Mouse (Mus musculus) heart, adult 18-20 months (tissue): Measurements from ENCODE around the gene Lnx2. TPM values are rescaled to one million over a fixed set of nuclear protein-coding genes. Genes with fewer than 3 reads are reported as not detected.
A peak's percentile ranks its signal among the peaks of the same experiment; 100 is the strongest.

Experiments
- DNase-seq, 2 experiments: peaks; one replicate each; pipeline ENCODE4 v3.0.0; 2021 to 2022; ENCODE audit warnings: mixed read lengths in 1 of 2
- total RNA-seq, 2 experiments: library from RNA; stranded (reverse); gene quantifications; 2 replicates each; pipeline ENCODE4 v1.2.3; 2021

Gene Lnx2
- total RNA-seq, 2 experiments from 2014 or later, result 12.3 to 13.1 TPM

DNA sequence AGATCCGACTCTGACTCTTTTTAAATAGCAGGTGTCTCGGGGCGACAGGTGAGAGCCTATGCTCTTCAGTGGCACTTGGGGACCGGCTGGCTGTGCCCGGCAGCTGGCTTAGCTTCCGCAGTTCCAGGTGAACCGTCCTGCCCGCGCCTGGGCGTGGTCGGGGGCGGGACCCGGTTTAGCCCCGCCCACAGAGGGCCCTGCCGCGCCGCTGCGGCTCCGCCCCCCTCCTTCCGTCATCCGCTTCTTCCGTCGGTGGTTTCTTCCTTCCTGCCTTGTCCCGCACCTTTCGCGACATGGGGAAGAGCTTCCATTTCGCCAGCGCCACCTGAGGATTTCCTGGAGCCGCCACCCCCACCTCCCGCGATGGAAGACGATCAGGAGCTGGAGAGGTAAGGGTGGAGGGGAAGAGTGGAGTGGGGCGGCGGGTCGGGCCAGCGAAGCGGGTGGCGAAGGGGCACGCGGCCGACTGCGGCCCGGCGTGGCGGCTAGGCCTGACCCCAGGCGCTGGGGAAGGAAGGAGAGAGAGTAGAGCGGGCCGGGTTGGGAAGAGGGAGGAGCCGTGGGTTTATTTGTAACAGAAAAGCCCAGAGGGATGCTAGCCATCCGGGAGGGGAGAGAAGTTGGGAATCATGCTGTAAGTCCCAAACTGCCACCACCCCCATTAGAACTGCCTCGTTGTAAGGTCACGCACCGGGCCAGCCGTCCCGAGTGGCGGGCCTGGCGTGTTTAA, 1.1 kb upstream of the Lnx2 start:
- DNase-seq, result peak; percentile 93 to 94

DNA sequence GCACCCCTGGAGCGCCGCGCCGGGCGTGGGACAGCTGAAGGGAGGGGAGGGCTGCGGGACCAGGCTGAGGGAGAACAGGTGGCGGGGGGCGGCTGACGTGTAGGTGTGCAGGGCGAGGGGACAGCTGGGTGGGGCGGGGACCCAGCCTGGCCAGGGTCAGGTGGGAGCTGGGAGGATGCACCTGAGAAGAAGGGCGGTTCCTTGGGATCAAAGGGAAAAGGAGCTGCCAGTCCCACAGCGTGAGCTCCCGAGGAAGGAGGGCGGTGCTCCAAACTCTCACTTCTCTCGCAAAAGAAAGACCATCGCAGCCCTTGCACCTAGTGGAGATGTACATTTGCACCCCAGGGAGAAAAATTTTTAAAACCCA, 396 bp upstream of the Lnx2 start, which contains the start of gene Polr1d:
Gene Polr1d (plus strand): TSS at position 252 of the 367 bp plus-strand sequence.
- no peak for DNase-seq

DNA sequence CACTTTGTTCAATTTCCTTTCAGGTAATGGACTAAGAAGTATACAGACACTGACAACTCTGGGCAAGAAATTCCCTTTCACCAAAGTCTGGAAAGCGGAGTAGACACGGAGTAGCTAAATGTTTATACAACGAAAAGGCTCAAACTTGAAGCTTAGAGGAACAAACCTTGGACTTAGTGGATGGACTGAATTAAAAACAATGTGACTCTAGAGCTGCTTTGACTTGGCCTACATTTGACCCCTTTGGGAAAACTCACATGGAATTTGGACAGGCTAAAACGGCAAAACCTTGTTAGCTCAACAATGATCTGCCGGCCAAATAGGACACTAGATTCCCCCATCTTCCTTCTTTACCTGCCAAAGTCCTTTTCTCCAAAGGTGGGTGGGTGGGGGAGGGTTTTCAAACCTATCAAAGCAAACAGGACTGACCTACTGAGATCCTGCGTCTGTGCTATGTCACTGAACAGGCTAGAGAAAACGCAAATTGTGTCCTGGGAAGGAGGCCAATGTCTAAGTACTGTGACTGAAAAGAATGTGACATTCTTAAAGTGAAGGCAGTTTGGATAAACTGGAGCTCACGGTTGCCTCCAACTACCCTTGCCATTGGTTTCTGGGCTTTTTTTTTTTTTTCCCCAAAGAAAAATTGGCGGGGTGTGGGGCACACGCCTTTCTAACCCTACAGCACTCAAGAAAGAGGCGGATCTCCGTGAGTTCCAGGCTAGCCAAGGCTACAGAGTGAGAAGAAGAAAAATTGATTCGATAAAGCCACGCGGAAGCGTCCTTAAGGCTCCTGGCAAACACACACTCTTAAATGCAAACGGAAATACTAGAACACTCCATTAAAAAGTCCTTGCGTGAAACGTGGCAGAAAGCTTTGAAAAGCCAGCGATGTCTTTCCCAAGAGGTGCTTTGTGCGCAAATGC, 1.0 kb downstream of the Lnx2 start:
- peak; percentile 70 to 72 for DNase-seq

DNA sequence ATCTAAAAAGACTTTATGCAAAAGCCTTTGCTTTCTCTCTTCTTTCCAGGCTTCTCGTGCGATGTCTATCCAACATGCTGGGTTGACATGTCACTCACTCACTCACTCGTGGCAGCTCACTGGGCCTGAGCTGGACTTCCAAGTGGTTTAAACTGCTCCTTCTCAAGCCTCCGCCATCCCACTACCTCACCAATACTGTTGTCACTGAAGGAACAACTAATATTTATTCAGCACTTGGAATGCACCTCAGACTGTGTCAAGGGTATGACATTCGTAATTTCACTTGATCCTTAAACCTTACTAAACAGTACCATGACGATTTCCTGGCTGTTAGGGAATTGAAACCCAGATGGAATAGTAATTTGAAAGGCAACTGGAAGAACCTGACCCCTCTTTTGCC, 2.6 kb downstream of the Lnx2 start:
- no peak for DNase-seq

DNA sequence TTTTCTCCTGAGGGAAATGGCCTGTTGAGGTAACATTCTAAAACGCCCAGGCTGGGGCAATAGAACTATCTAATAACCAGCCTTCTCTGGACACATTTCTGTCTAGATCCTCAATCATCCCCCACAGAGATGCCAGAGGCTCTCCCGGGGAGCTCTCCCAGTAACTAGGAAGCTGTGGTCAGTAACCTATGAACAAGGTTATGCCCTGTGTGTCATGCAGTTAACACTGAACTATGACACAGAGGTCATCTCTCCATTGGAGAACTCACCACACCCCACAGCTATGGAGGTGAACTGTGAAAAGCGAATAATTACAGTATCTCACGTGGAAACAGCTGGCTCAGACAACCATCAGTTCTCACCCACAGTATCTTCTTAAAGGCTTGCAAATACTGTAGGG, 4.5 kb downstream of the Lnx2 start:
- DNase-seq, result no peak

DNA sequence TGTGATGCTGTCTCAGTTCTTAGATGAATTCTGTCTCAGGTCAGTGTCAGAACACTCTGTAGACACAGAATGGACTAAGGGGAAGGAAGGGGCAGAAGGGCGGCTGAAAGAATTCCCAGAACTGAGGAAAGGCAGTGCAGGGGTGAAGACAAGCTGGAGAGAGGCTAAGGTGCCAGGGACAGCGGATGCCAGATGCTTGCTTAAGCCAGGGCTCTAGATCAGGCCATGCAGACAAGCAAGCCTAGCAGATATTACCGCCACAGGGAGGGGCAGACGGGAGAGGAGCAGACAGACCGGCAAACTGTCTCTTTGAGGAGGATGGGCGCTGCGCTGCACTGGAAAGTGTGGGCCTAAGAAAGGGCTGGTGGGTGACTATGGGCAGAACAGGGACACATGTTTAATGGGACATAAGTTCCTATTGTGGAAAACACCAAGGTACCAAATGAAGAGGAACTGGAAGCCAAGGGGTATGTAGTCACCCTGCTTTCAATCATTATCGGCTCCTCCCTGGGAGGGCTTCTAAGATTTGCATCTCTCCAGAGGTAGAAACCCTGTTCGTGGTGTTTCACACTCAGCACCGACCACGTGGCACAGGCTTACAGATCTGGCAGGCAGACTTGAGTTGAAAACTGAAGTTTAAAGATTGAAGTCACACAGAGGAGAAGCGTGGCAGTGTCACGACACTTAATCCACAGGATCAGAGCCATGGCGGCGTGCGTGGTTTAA, 5.4 kb downstream of the Lnx2 start:
- DNase-seq, result no peak

DNA sequence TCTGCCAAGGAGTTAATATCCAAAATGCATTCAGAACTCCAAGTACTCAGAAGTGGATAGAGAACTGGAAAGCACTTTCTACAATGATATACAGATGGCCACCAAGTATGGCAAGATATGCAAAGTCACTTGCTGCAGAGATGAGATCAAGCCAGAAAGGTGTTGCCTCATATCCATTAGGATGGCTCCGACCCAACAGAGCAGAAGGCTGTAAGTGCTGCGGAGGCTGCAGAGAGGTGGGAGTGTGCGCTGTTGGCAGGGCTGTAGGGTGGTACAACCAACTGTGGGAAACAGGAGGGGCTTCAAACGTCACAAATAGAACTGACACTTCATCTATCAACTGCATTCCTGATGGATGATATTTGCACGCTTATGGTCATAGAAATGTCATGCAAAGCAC, 7.5 kb downstream of the Lnx2 start:
- no peak for DNase-seq

DNA sequence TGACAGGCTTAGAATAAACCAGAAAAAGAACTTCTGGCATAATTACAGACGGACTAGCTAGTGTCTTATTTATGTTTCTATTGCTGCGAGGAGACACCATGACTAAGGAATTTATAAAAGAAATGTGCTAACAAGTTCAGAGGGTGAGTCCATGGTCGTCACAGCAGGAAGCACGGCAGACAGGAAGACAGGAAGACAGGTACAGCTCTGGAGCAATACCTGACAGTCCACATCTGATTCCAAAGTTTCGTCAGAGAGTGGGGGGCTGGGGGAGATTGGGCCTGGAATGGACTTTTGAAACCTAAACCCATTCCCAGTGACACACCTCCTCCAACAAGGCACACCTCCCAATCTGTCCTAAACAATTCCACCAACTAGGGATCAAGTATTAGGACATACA, 9.4 kb downstream of the Lnx2 start:
- no peak for DNase-seq

DNA sequence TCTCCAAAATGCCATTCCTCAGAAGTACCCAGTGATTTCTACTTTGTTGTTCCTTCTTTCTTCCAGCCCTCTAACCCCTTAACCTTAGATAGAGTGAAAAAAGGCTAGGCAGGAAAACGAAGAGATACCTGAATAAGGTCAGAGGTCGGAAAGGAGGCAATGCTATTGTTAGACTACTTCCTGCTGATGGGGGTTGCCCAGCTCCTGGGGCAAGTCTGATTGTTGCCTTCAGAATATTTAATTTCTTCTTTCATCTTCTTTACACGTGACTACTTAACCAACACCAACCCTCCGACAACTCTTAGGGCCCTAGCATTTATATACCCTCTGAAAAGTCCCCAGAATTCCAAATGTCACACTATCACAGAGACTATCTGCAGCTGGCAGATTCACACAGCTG, 10.3 kb downstream of the Lnx2 start:
- no peak for DNase-seq

DNA sequence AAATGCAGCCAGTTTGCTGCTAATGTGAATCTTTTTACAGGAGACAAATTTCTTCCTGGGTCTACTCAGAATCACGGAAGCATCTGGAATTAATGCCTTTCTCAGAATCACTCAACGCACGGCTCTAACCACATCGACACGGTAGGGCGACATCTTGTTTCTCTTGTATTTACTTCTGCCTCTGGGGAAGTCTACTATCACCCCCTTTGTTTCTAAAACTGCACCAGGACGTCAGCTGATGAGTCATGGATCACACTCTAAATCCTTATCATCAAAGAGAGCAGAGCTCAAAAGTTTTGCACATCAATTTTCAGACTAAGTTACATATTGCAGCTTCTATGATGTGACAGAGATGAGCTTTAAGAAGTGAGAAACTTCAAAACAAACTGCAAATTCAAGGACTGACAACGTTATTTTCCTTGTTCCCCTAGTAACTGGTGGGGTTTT, 13.1 kb downstream of the Lnx2 start:
- DNase-seq, result peak; percentile 49 to 52

DNA sequence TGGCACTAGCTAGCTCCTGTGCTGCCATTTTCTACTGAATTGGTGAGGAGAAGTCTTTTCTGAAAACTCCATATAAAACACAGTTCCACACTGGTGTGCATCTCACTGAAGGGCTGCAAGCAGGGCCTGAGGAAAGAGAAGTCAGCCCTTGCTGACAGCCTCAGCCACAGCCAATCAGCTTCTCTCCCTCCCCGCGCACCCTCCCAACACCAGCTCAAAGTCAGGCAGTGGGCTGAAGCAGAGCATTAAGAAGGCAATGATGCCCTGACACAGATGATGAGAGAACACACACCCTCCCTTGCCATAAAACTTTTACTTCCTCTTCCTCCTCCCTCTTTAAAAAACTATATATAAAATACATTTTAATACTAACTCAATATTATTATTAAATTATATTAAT, 16.4 kb downstream of the Lnx2 start:
- DNase-seq, result no peak

DNA sequence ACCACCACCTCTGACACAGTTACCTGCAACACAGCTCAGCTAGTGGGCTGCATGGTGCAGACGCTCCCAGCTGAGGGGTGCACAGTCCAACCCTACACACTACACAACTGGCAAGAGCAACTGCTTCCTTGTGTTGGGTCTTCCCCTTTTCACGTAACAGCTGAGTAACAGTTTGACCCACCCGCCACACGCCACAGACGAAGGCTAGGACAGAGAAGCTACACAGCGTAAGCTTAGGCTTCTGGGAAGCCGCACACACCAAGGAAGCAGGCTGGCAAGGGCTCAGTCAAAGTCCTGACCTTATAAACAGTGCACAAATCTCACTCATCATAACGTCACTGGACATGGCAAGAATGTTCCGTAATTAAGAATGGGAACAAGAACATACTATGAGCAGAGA, 17.1 kb downstream of the Lnx2 start:
- DNase-seq, result no peak

DNA sequence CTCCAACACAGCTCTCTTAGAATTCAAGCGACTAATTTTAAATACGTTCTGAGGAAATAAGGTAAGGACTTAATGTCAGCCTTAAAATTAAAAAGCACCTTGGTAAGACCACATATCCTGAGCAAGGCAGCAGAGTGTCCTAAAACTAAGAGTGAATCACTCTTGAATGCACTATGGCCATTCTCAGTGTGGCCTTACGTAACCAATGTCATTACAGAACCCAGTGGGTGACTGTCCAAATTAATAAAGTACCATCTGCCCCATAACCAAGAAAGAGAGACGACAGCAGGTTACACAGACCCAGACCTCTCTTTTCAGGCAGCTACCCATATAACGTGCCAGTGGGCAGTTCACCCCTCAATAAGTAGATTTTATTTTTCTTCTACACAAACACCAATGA, 17.7 kb downstream of the Lnx2 start:
- DNase-seq, result no peak

DNA sequence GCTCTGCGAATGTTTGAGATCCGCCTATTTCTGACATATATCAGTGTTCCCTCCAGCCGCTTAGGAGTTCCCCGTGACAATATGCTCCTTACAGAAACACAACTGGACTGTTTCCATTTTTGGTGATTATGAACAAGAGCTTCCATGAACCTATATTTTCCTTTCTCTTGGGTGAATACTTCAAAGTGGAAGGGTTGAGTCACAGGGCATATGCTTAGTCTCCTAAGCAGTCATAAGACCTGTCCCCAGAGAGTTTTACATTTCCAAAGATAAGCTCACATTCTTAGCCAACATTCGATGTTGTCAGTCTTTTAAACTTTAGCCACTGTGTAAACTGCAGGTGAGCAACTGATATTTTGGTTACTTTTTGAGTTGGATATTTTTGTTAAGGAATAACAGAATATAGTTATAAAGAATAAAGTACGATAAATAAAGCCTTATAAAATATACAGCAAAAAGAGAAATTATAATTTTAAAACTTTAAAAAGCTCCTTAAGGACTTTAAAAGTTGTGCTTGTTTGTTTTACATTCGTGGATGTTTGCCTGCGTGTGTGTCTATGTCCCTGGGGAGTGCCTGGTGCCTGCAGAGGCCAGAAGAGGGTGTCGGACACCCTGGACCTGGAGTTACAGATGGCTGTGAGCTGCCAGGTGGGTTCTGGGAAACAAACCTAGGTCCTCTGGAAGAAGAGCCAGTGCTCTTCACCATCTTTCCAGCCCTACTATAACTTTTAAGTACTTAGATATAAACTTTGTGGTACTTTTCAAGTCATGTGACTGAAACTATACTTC, 18.6 kb downstream of the Lnx2 start:
- no peak for DNase-seq

DNA sequence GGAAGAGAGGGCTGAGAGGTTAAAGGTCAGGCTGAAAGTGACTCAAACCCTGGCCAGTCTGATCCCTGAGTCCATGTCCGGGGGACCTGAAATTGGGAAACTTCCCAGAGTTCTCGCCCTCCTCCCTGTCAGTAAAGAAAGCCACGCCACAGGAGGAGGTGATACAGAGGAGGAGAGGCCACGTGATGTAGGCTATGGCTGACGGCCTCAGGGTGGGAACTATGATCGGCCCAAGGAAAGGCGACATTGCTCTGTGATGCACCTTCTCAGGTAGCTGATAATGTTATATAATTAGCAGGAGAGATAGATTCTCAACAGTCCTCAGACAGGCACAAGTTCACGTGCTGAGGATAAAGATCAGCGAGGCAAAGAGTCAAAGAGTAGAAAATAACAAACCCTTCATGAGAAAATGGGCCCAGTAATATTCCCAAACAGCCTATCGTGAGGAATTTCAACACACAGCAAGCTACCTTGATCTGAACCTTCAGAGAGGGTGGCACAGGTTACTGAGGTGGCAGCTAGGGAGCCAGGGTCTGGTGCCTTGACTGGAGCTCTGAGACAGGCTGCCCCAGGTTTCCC, 19.6 kb downstream of the Lnx2 start:
- DNase-seq, result no peak

DNA sequence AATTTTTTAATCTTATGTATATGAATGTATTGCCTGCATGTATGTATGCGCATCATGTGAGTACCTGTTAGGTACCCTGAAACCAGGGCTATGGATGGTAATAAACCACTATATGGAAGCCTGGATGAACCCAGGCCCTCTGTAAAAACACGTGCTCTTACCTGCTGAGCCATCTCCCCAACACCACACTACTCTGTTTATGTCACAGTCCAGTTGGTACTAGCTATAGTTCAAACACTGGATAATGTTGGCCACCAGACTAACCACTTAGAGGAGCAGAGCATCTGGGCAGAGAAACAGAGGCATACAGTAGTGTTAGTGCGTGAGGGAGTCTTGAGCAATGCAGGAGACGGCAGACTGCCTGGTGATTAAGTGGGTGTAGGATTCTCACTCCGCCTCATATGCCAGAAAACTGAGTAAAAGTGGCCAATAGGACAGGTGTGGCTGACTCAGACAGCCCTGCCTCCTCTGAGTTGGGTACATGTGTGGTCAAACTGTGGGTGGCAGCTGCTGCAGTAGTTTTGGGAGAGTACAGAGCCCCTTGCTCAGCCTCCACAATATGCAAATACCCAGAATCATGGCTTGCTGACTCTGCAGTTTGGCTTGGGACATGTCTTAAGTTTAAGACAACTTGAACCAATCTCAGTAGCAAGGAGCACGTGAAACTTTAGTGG, 20.7 kb downstream of the Lnx2 start:
- DNase-seq, result no peak

DNA sequence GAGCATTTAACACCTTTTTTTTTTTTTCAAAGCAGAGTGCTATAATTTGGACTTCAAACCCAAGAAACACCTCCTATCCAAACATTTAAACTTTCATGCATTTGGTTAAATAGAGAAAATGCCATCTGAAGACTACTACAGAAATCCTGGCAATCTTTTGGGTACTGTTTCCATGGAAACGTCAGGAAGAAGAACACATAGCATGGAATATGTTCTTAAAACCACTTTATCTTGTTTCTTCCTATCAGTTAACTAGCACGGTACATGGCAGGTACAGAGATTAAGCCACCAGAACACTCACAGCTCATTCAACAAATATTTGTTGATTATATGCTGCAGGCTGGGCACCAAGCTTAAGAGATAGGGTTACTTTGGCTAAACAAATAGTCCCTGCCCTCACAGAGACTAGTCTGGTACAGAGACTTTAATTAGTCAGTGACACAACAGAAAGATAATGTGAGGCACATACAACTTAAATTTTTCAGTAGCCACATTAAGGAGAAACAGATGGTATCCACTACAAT, 21.6 kb downstream of the Lnx2 start:
- no peak for DNase-seq

DNA sequence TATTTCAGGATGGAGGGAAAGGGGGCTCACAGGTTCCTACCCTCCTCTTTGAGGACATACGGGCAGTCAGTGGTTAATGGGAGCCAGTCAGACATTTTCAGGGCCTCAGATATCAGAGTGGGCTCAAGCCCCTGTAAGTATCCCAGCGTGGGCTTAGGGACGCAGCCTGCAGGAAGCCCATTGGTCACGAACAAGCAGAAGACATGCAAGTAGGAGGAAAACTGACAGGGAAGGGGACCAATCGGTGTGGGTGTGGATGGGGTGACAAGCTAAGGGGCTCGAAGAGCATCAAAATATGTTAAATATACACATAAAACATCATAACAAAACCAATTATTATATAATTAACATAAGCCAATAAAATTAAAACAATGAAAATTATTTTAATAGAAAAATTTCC, 22.1 kb downstream of the Lnx2 start:
- no peak for DNase-seq

DNA sequence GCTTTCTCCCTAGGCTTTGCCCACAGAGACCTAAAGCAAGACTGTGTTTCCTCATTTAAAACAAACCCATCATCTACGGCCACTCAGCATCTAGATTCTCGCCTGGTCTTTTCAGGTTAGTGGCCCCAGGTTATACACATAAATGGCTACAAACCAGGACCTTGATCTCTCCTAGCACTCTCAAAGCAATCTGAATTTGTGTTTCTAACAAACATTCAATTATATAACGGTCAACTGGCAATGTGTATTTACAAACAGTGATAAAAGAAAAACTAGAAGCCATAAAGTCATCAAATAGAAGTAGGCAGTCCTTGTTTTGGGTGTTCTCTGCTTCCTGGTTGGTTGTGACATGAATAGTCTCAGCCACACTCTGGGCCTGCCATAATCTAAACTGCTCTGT, 22.9 kb downstream of the Lnx2 start:
- DNase-seq, result no peak

DNA sequence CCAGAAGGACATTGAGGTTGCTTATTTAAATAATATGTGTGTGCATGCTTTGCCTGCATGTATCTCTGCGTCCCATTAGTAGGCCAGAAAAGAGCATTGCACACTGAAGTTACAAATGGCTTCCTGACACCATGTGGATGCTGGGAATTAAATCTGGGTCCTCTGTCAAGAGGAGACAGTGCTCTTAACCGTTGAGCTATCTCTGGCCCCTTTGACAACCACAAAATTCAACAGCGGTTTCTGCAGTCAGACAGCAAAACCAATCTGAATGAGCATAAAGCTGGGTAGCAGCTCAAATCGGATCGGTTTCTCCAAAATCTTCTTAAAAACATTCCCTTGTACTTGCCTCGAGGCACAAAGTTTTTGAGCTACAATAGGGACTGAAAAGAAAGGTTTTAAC, 23.3 kb downstream of the Lnx2 start:
- DNase-seq, result no peak

DNA sequence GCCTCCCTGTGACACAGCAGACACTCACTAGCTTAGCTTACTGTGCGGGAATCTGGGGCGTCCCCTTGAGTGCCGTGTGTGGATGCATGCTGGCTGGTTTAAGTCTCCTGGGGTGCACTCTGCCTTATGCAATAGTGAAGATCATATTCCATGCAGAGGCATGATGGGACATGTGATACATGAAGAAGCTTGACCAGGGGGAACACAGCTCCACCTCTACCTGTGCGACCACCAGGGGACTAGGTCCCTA, 24.2 kb downstream of the Lnx2 start:
- DNase-seq, result no peak
